Mouse (Mus musculus) hindbrain, embryonic 10.5 days (tissue): ENCODE results near the gene Adgrf5. TPM values are rescaled to one million over a fixed set of nuclear protein-coding genes. Genes with fewer than 3 reads are reported as not detected.
A peak's percentile ranks its signal among the peaks of the same experiment; 100 is the strongest.

Experiments used
- DNase-seq: peaks from one replicate; pipeline ENCODE4 v3.0.0-alpha.2; 2017; ENCODE audit warnings: low spot score
- H3K27ac ChIP-seq: fragments of 300-500 bp; sonication (generic); 2 replicates; pipeline ENCODE4 v1.5.1; 2016; ENCODE audit warnings: mild to moderate bottlenecking, moderate library complexity
- H3K27me3 ChIP-seq: fragments of 300-500 bp; sonication (generic); 2 replicates; pipeline ENCODE4 v1.6.1; 2016; ENCODE audit warnings: mild to moderate bottlenecking; ENCODE audit not compliant: poor library complexity, insufficient read depth, severe bottlenecking
- H3K36me3 ChIP-seq: fragments of 300-500 bp; sonication (generic); 2 replicates; pipeline ENCODE4 v1.6.1; 2016; ENCODE audit warnings: mild to moderate bottlenecking, moderate library complexity
- H3K4me1 ChIP-seq: fragments of 300-500 bp; sonication (generic); replicated peaks from 2 replicates; pipeline ENCODE4 v1.6.1; 2016; ENCODE audit warnings: mild to moderate bottlenecking
- H3K4me3 ChIP-seq: fragments of 300-500 bp; sonication (generic); 2 replicates; pipeline ENCODE4 v1.5.1; 2016; ENCODE audit warnings: mild to moderate bottlenecking, moderate library complexity
- H3K9me3 ChIP-seq: fragments of 300-500 bp; sonication (generic); 2 replicates; pipeline ENCODE4 v1.6.1; 2016; ENCODE audit warnings: mild to moderate bottlenecking, moderate library complexity
- WGBS: fragments of 180-500 bp; shearing (Covaris S2); methylation state at CpG from one replicate; pipeline ENCODE4 v1.1.7; 2016; 5-methylcytosine and 5-hydroxymethylcytosine counted together
- polyA plus RNA-seq: library from polyadenylated mRNA; unstranded; fragments of >200 nt; fragmentation: Nextera tagmentation; extraction: Ambion mirVana; gene quantifications from 2 replicates; pipeline ENCODE4 v1.2.1, GENCODE M21; 2016

Gene Adgrf5
- polyA plus RNA-seq, 1 experiment from 2014 or later: 6.4 TPM

- WGBS: 71% methylated on average over 9 of the region's 9 CpGs
- H3K9me3 ChIP-seq: no peaks in the 10 kb centered on the region
- no peaks in the 10 kb centered on the region for H3K27me3 ChIP-seq
- H3K4me3 ChIP-seq: no peak overlapping the region
- 0 out of 2 replicates have a peak, but pooled peaks cover 5% of the 10 kb centered on the region for H3K4me1 ChIP-seq
- no peak overlapping the region for H3K27ac ChIP-seq
- DNase-seq: no peak
- H3K36me3 ChIP-seq: no peaks in the 10 kb centered on the region
These were observed 31.9 kb downstream of the Adgrf5 start for GRCm38 (mm10) chr17:43392191-43392590.

- no peak overlapping the region for H3K4me3 ChIP-seq
- H3K27ac ChIP-seq: no peak overlapping the region
- no peaks in the 10 kb centered on the region for H3K27me3 ChIP-seq
- H3K4me1 ChIP-seq: peaks cover 9% of the 10 kb centered on the region
- DNase-seq: no peak
- no peaks in the 10 kb centered on the region for H3K9me3 ChIP-seq
- no peaks in the 10 kb centered on the region for H3K36me3 ChIP-seq
- WGBS: 85% methylated on average over 8 of the region's 8 CpGs
These were observed 33.4 kb downstream of the Adgrf5 start for GRCm38 (mm10) chr17:43393669-43394068.

- peaks cover 22% of the 10 kb centered on the region for H3K4me1 ChIP-seq
- DNase-seq: no peak
- H3K9me3 ChIP-seq: no peaks in the 10 kb centered on the region
- no peak overlapping the region for H3K4me3 ChIP-seq
- 81% methylated on average over 12 of the region's 12 CpGs for WGBS
- H3K36me3 ChIP-seq: no peaks in the 10 kb centered on the region
- no peaks in the 10 kb centered on the region for H3K27me3 ChIP-seq
- H3K27ac ChIP-seq: no peak overlapping the region
These were observed 35.4 kb downstream of the Adgrf5 start for GRCm38 (mm10) chr17:43395400-43396258.

- Histone ChIP-seq H3K27me3 (no peaks in the 10 kb centered on the region), H3K9me3 (no peaks in the 10 kb centered on the region), H3K4me3 (no peak overlapping the region), H3K4me1 (peaks cover 17% of the 10 kb centered on the region), H3K27ac (no peak overlapping the region), H3K36me3 (no peaks in the 10 kb centered on the region)
- no peak for DNase-seq
- WGBS: 73% methylated on average over 7 of the region's 7 CpGs
These were observed 38.4 kb downstream of the Adgrf5 start for GRCm38 (mm10) chr17:43398612-43399011.

GRCm38 (mm10) chr17:43399151-43399550, 38.9 kb downstream of the Adgrf5 start:
- 59% methylated on average over 3 of the region's 3 CpGs for WGBS
- Histone ChIP-seq H3K36me3 (no peaks in the 10 kb centered on the region), H3K9me3 (no peaks in the 10 kb centered on the region), H3K27me3 (no peaks in the 10 kb centered on the region), H3K27ac (no peak overlapping the region), H3K4me3 (no peak overlapping the region), H3K4me1 (peaks cover 17% of the 10 kb centered on the region)
- peak; percentile 16 for DNase-seq

GRCm38 (mm10) chr17:43400483-43400882, 40.2 kb downstream of the Adgrf5 start:
- Histone ChIP-seq H3K4me1 (peaks cover 17% of the 10 kb centered on the region), H3K36me3 (no peaks in the 10 kb centered on the region), H3K4me3 (no peak overlapping the region), H3K27me3 (no peaks in the 10 kb centered on the region), H3K9me3 (no peaks in the 10 kb centered on the region), H3K27ac (no peak overlapping the region)
- no peak for DNase-seq
- WGBS: 75% methylated on average over 10 of the region's 10 CpGs

- 45% methylated on average over 6 of the region's 6 CpGs for WGBS
- peaks cover 11% of the 10 kb centered on the region for H3K4me1 ChIP-seq
- H3K27ac ChIP-seq: no peak overlapping the region
- no peaks in the 10 kb centered on the region for H3K27me3 ChIP-seq
- no peaks in the 10 kb centered on the region for H3K9me3 ChIP-seq
- no peaks in the 10 kb centered on the region for H3K36me3 ChIP-seq
- no peak overlapping the region for H3K4me3 ChIP-seq
- DNase-seq: no peak
These were observed 43.6 kb downstream of the Adgrf5 start for GRCm38 (mm10) chr17:43403851-43404250.

- H3K4me1 ChIP-seq: peaks cover 5% of the 10 kb centered on the region
- no peak overlapping the region for H3K27ac ChIP-seq
- H3K4me3 ChIP-seq: no peak overlapping the region
- 84% methylated on average over 5 of the region's 5 CpGs for WGBS
- H3K9me3 ChIP-seq: no peaks in the 10 kb centered on the region
- no peaks in the 10 kb centered on the region for H3K36me3 ChIP-seq
- no peaks in the 10 kb centered on the region for H3K27me3 ChIP-seq
- no peak for DNase-seq
These were observed 44.2 kb downstream of the Adgrf5 start for GRCm38 (mm10) chr17:43404408-43404807.

- Histone ChIP-seq H3K36me3 (no peaks in the 10 kb centered on the region), H3K27me3 (no peaks in the 10 kb centered on the region), H3K9me3 (no peaks in the 10 kb centered on the region), H3K27ac (no peak overlapping the region), H3K4me1 (no peaks in the 10 kb centered on the region; the same call in 1 of the 2 replicates), H3K4me3 (no peak overlapping the region)
- no peak for DNase-seq
- 91% methylated on average over 3 of the region's 3 CpGs for WGBS
These were observed 46.1 kb downstream of the Adgrf5 start for GRCm38 (mm10) chr17:43406321-43406720.

- Histone ChIP-seq H3K27me3 (no peaks in the 10 kb centered on the region), H3K36me3 (no peaks in the 10 kb centered on the region), H3K27ac (no peak overlapping the region), H3K9me3 (no peaks in the 10 kb centered on the region), H3K4me1 (no peaks in the 10 kb centered on the region; the same call in 1 of the 2 replicates), H3K4me3 (no peak overlapping the region)
- 88% methylated on average over 7 of the region's 7 CpGs for WGBS
- no peak for DNase-seq
These were observed 47.3 kb downstream of the Adgrf5 start for GRCm38 (mm10) chr17:43407548-43407947.

GRCm38 (mm10) chr17:43413182-43413581, 52.9 kb downstream of the Adgrf5 start:
- DNase-seq: no peak
- no peaks in the 10 kb centered on the region for H3K36me3 ChIP-seq
- no peaks in the 10 kb centered on the region for H3K27me3 ChIP-seq
- H3K27ac ChIP-seq: no peak overlapping the region
- no peaks in the 10 kb centered on the region for H3K9me3 ChIP-seq
- H3K4me3 ChIP-seq: no peak overlapping the region
- WGBS: 72% methylated on average over 7 of the region's 7 CpGs
- no peaks in the 10 kb centered on the region for H3K4me1 ChIP-seq

- H3K9me3 ChIP-seq: no peaks in the 10 kb centered on the region
- H3K27ac ChIP-seq: no peak overlapping the region
- H3K4me3 ChIP-seq: no peak overlapping the region
- no peak for DNase-seq
- H3K36me3 ChIP-seq: no peaks in the 10 kb centered on the region
- WGBS: 91% methylated on average over 5 of the region's 5 CpGs
- no peaks in the 10 kb centered on the region for H3K4me1 ChIP-seq
- H3K27me3 ChIP-seq: no peaks in the 10 kb centered on the region
These were observed 59.0 kb downstream of the Adgrf5 start for GRCm38 (mm10) chr17:43419204-43419603.

- no peak for DNase-seq
- WGBS: 86% methylated on average over 3 of the region's 3 CpGs
- no peak overlapping the region for H3K27ac ChIP-seq
- H3K36me3 ChIP-seq: no peaks in the 10 kb centered on the region
- H3K27me3 ChIP-seq: no peaks in the 10 kb centered on the region
- no peak overlapping the region for H3K4me3 ChIP-seq
- no peaks in the 10 kb centered on the region for H3K9me3 ChIP-seq
- no peaks in the 10 kb centered on the region for H3K4me1 ChIP-seq
These were observed 60.1 kb downstream of the Adgrf5 start for GRCm38 (mm10) chr17:43420381-43420780.
